Mouse (Mus musculus) kidney, embryonic 16.5 days (tissue): Measurements from ENCODE around the gene Nicn1. TPM values are rescaled to one million over a fixed set of nuclear protein-coding genes. Genes with fewer than 3 reads are reported as not detected.
"Not testable (repeated sequence)": the region's sequence is repeated elsewhere in the genome, so short reads cannot be mapped to it uniquely, and the experiment has no call there.

Source experiments
- ATAC-seq: fragments of 200-750 bp; cut with Nextera tagmentation; 2 replicates; pipeline ENCODE4 v1.8.0; 2017; ENCODE audit warnings: moderate TSS enrichment; ENCODE audit not compliant: low FRiP score, low TSS enrichment
- H3K27ac ChIP-seq: fragments of 300-500 bp; sonication (generic); 2 replicates; pipeline ENCODE4 v1.5.1; 2014; ENCODE audit warnings: low read length
- H3K27me3 ChIP-seq: fragments of 300-500 bp; sonication (generic); 2 replicates; pipeline ENCODE4 v1.6.1; 2014; ENCODE audit warnings: low read length, control low read depth, mixed read lengths; ENCODE audit not compliant: insufficient read depth
- H3K36me3 ChIP-seq: fragments of 300-500 bp; sonication (generic); 2 replicates; pipeline ENCODE4 v1.6.1; 2014; ENCODE audit warnings: low read length, control low read depth, mixed read lengths; ENCODE audit not compliant: insufficient read depth
- H3K4me1 ChIP-seq: fragments of 300-500 bp; sonication (generic); 2 replicates; pipeline ENCODE4 v1.6.1; 2014; ENCODE audit warnings: low read length, control low read depth, mixed read lengths; ENCODE audit not compliant: insufficient read depth
- H3K4me2 ChIP-seq: fragments of 300-500 bp; sonication (generic); replicated peaks from 2 replicates; pipeline ENCODE4 v1.6.1; 2014; ENCODE audit warnings: low read depth, low read length
- H3K4me3 ChIP-seq: fragments of 300-500 bp; sonication (generic); 2 replicates; pipeline ENCODE4 v1.5.1; 2014; ENCODE audit warnings: mild to moderate bottlenecking, low read length
- H3K9ac ChIP-seq: fragments of 300-500 bp; sonication (generic); replicated peaks from 2 replicates; pipeline ENCODE4 v1.6.1; 2014; ENCODE audit warnings: low read length
- H3K9me3 ChIP-seq: fragments of 300-500 bp; sonication (generic); 2 replicates; pipeline ENCODE4 v1.6.1; 2016; ENCODE audit warnings: low read length, control low read depth
- WGBS: fragments of 180-500 bp; shearing (Covaris S2); extraction: QIAGEN DNeasy Blood & Tissue Kit; methylation state at CpG from one replicate; pipeline ENCODE4 v1.1.7; 2014; 5-methylcytosine and 5-hydroxymethylcytosine counted together
- polyA plus RNA-seq: library from polyadenylated mRNA; unstranded; fragments of >200 nt; fragmentation: Nextera tagmentation; extraction: Ambion mirVana; gene quantifications from 2 replicates; pipeline ENCODE4 v1.2.1, GENCODE M21; 2015

Gene Nicn1
- polyA plus RNA-seq, 1 experiment from 2014 or later: 37.2 TPM

- Histone ChIP-seq H3K27me3 (no peaks in the 10 kb centered on the region), H3K4me2 (peak overlapping the region; percentile 88), H3K27ac (no peak overlapping the region), H3K9ac (peak overlapping the region; percentile 81), H3K4me1 (peaks cover 31% of the 10 kb centered on the region), H3K4me3 (peak overlapping the region; percentile 92), H3K36me3 (peaks cover 22% of the 10 kb centered on the region), H3K9me3 (no peaks in the 10 kb centered on the region)
- WGBS: 84% methylated on average over 4 of the region's 4 CpGs
- no peak for ATAC-seq
Measured at GRCm38 (mm10) chr9:108304716-108305115, 14.5 kb downstream of the Nicn1 start.

- peak overlapping the region; percentile 92 for H3K4me3 ChIP-seq
- ATAC-seq: no peak
Measured at GRCm38 (mm10) chr9:108305170-108305569, 14.9 kb downstream of the Nicn1 start.

GRCm38 (mm10) chr9:108305629-108306520 is 15.6 kb downstream of the Nicn1 start, which contains the start of the genes Rhoa and Tcta:
Rhoa (plus strand) TSS chr9:108306129.
Tcta (minus strand) TSS chr9:108306160.
- peak; percentile 97 for ATAC-seq
- H3K4me2 ChIP-seq: peak within 1 kb of the TSS; percentile 88
- H3K4me1 ChIP-seq: peaks cover 41% of the 10 kb centered on the region
- peak within 1 kb of the TSS; percentile 92 for H3K4me3 ChIP-seq
- H3K9me3 ChIP-seq: no peaks in the 10 kb centered on the region
- H3K27me3 ChIP-seq: no peaks in the 10 kb centered on the region
- H3K9ac ChIP-seq: peak within 1 kb of the TSS; percentile 97
- under 1% methylated on average over 72 of the region's 81 CpGs for WGBS
- peaks cover 22% of the 10 kb centered on the region for H3K36me3 ChIP-seq
- peak within 1 kb of the TSS; percentile 100 for H3K27ac ChIP-seq

More at GRCm38 (mm10) chr9:108305170-108305569, 14.9 kb downstream of the Nicn1 start:
- Histone ChIP-seq H3K4me2 (peak overlapping the region; percentile 88), H3K27me3 (no peaks in the 10 kb centered on the region), H3K9ac (peak overlapping the region; percentile 81), H3K9me3 (no peaks in the 10 kb centered on the region), H3K27ac (peak overlapping the region; percentile 100), H3K4me1 (peaks cover 35% of the 10 kb centered on the region), H3K36me3 (peaks cover 22% of the 10 kb centered on the region)
- 0% methylated on average over 1 of the region's 1 CpGs for WGBS

GRCm38 (mm10) chr9:108306571-108306980 is 16.3 kb downstream of the Nicn1 start:
- peak overlapping the region; percentile 85 for H3K4me2 ChIP-seq

GRCm38 (mm10) chr9:108307021-108307807 is 17.0 kb downstream of the Nicn1 start:
- H3K9ac ChIP-seq: peak overlapping the region; percentile 97
- ATAC-seq: no peak
- WGBS: 5% methylated on average over 12 of the region's 12 CpGs

More at GRCm38 (mm10) chr9:108306571-108306980, 16.3 kb downstream of the Nicn1 start:
- no peaks in the 10 kb centered on the region for H3K9me3 ChIP-seq
- H3K4me3 ChIP-seq: peak overlapping the region; percentile 92
- peaks cover 18% of the 10 kb centered on the region for H3K36me3 ChIP-seq
- peaks cover 41% of the 10 kb centered on the region for H3K4me1 ChIP-seq
- H3K27ac ChIP-seq: peak overlapping the region; percentile 100
- no peaks in the 10 kb centered on the region for H3K27me3 ChIP-seq
- peak overlapping the region; percentile 97 for H3K9ac ChIP-seq
- 0% methylated on average over 46 of the region's 51 CpGs for WGBS
- ATAC-seq: peak; percentile 87

GRCm38 (mm10) chr9:108308141-108308540 is 17.9 kb downstream of the Nicn1 start:
- 46% methylated on average over 2 of the region's 2 CpGs for WGBS
- Histone ChIP-seq H3K27me3 (no peaks in the 10 kb centered on the region), H3K4me1 (peaks cover 44% of the 10 kb centered on the region), H3K9me3 (no peaks in the 10 kb centered on the region), H3K4me2 (peak overlapping the region; percentile 85), H3K36me3 (peaks cover 6% of the 10 kb centered on the region), H3K27ac (no peak overlapping the region), H3K9ac (peak overlapping the region; percentile 60), H3K4me3 (peak overlapping the region; percentile 92)
- no peak for ATAC-seq

More at GRCm38 (mm10) chr9:108307021-108307807, 17.0 kb downstream of the Nicn1 start:
- no peaks in the 10 kb centered on the region for H3K9me3 ChIP-seq
- peaks cover 14% of the 10 kb centered on the region for H3K36me3 ChIP-seq
- peak overlapping the region; percentile 85 for H3K4me2 ChIP-seq
- H3K27me3 ChIP-seq: no peaks in the 10 kb centered on the region
- peaks cover 44% of the 10 kb centered on the region for H3K4me1 ChIP-seq
- H3K27ac ChIP-seq: peak overlapping the region; percentile 100
- H3K4me3 ChIP-seq: peak overlapping the region; percentile 92

- Histone ChIP-seq H3K27ac (no peak overlapping the region), H3K36me3 (peaks cover 20% of the 10 kb centered on the region), H3K4me2 (no peak overlapping the region), H3K9me3 (no peaks in the 10 kb centered on the region), H3K9ac (no peak overlapping the region), H3K4me1 (no peaks in the 10 kb centered on the region), H3K27me3 (no peaks in the 10 kb centered on the region), H3K4me3 (no peak overlapping the region)
- ATAC-seq: no peak
- 88% methylated on average over 3 of the region's 3 CpGs for WGBS
Measured at GRCm38 (mm10) chr9:108317572-108317971, 27.3 kb downstream of the Nicn1 start.

- no peaks in the 10 kb centered on the region for H3K4me1 ChIP-seq
Measured at GRCm38 (mm10) chr9:108318462-108318861, 28.2 kb downstream of the Nicn1 start.

GRCm38 (mm10) chr9:108322054-108322453 is 31.8 kb downstream of the Nicn1 start:
- 88% methylated on average over 7 of the region's 7 CpGs for WGBS
- H3K9me3 ChIP-seq, H3K4me1 ChIP-seq, H3K27me3 ChIP-seq, ATAC-seq, H3K27ac ChIP-seq, H3K4me2 ChIP-seq, H3K9ac ChIP-seq, H3K4me3 ChIP-seq: not testable (repeated sequence)
- peaks cover 17% of the 10 kb centered on the region for H3K36me3 ChIP-seq

More at GRCm38 (mm10) chr9:108318462-108318861, 28.2 kb downstream of the Nicn1 start:
- Histone ChIP-seq H3K36me3 (peaks cover 20% of the 10 kb centered on the region), H3K9me3 (no peaks in the 10 kb centered on the region), H3K4me3 (no peak overlapping the region), H3K9ac (no peak overlapping the region), H3K4me2 (no peak overlapping the region), H3K27me3 (no peaks in the 10 kb centered on the region), H3K27ac (no peak overlapping the region)
- no peak for ATAC-seq
- WGBS: 80% methylated on average over 2 of the region's 2 CpGs
